In genomic region chr10:27995035-27995399, GRCm38 (mm10) we compare ENCODE assay signal across 30 mouse cellular contexts.
"Had no signal": no experiment of that assay in that cellular context is flagged by ENCODE, and none has a peak within 500 bp of the region (broad histone marks: within the 10 kb centered on the region; RNA-seq: fewer than 3 reads in every experiment).

No protein-coding gene starts in this region.

- H3K9ac ChIP-seq: heart, embryonic 12.5 days; heart, embryonic 13.5 days; heart, embryonic 15.5 days; hindbrain, embryonic 12.5 days; hindbrain, embryonic 13.5 days; hindbrain, embryonic 14.5 days; hindbrain, embryonic 15.5 days; intestine, embryonic 15.5 days; kidney, embryonic 15.5 days had no signal

- H3K4me1 ChIP-seq: hindbrain, embryonic 15.5 days; intestine, embryonic 15.5 days; kidney, embryonic 15.5 days had no signal

- H3K27ac ChIP-seq: heart, embryonic 10.5 days; heart, embryonic 13.5 days; heart, embryonic 15.5 days; hindbrain, embryonic 12.5 days; hindbrain, embryonic 13.5 days; hindbrain, embryonic 14.5 days; hindbrain, embryonic 15.5 days; hindbrain, postnatal 0 days; intestine, embryonic 15.5 days; kidney, embryonic 15.5 days; kidney, postnatal 0 days; layer of hippocampus, adult 2 months; left cerebral cortex, adult 2 months had no signal

- H3K27me3 ChIP-seq: heart, embryonic 12.5 days; heart, embryonic 13.5 days; heart, embryonic 15.5 days; hindbrain, embryonic 12.5 days; hindbrain, embryonic 13.5 days; hindbrain, embryonic 15.5 days; intestine, embryonic 15.5 days; kidney, embryonic 15.5 days had no signal

- H3K4me3 ChIP-seq: heart, embryonic 10.5 days; heart, embryonic 12.5 days; heart, embryonic 13.5 days; heart, embryonic 15.5 days; hindbrain, embryonic 12.5 days; hindbrain, embryonic 13.5 days; hindbrain, embryonic 15.5 days; intestine, embryonic 15.5 days; kidney, embryonic 15.5 days; layer of hippocampus, adult 2 months; left cerebral cortex, adult 2 months had no signal

- H3K36me3 ChIP-seq: heart, embryonic 10.5 days; heart, embryonic 12.5 days; heart, embryonic 13.5 days; heart, embryonic 15.5 days; hindbrain, embryonic 12.5 days; hindbrain, embryonic 13.5 days; hindbrain, embryonic 15.5 days; intestine, embryonic 15.5 days; kidney, embryonic 15.5 days had no signal

- H3K9me3 ChIP-seq: heart, embryonic 10.5 days; heart, embryonic 12.5 days; heart, embryonic 15.5 days; hindbrain, embryonic 12.5 days; hindbrain, embryonic 13.5 days; hindbrain, embryonic 15.5 days; intestine, embryonic 15.5 days; kidney, embryonic 15.5 days had no signal

- DNase-seq: heart, postnatal 10 days; heart, postnatal 14 days; heart, postnatal 36 days; heart, postnatal 4 days; kidney, adult 11 months; kidney, adult 18-20 months; kidney, adult 2 months; kidney, adult 8-10 months; kidney, adult 9 months; kidney, postnatal 10 days; kidney, postnatal 14 days; kidney, postnatal 25 days; kidney, postnatal 36 days; kidney, postnatal 4 days; layer of hippocampus, adult 9-11 months; layer of hippocampus, postnatal 36 days had no signal
